Mouse (Mus musculus) olfactory bulb, adult 2 months (tissue): ENCODE results near the gene Bcl3. TPM values are rescaled to one million over a fixed set of nuclear protein-coding genes. Genes with fewer than 3 reads are reported as not detected.

ENCODE experiments used
- H3K27ac ChIP-seq: fragments of 200-500 bp; 2 replicates; pipeline ENCODE4 v1.5.1; 2012; ENCODE audit warnings: low read depth, low read length; ENCODE audit not compliant: insufficient read depth
- H3K4me1 ChIP-seq: fragments of 200-500 bp; 2 replicates; pipeline ENCODE4 v1.6.1; 2012; ENCODE audit warnings: low read length; ENCODE audit not compliant: control insufficient read depth, insufficient read depth
- H3K4me3 ChIP-seq: fragments of 200-500 bp; 2 replicates; pipeline ENCODE4 v1.5.1; 2012; ENCODE audit warnings: mild to moderate bottlenecking, low read depth, low read length, moderate library complexity; ENCODE audit not compliant: insufficient read depth
- CTCF ChIP-seq: fragments of 200-500 bp; IDR thresholded peaks from 2 replicates; pipeline ENCODE4 v1.5.1; 2012; ENCODE audit warnings: low read depth, mild to moderate bottlenecking, low read length, moderate library complexity; ENCODE audit not compliant: insufficient read depth
- POLR2A ChIP-seq: fragments of 200-500 bp; IDR thresholded peaks from 2 replicates; pipeline ENCODE4 v1.6.1; 2012; ENCODE audit warnings: mild to moderate bottlenecking, low read depth, low read length, moderate library complexity; ENCODE audit not compliant: insufficient read depth
- WGBS: fragments of 180-500 bp; shearing (Covaris S2); methylation state at CpG from one replicate; pipeline ENCODE4 v1.1.7; 2018; 5-methylcytosine and 5-hydroxymethylcytosine counted together
- polyA plus RNA-seq: library from polyadenylated mRNA; stranded (reverse); fragments of >200 nt; gene quantifications from 2 replicates; pipeline ENCODE4 v1.2.4, GENCODE M21; 2012; ENCODE audit warnings: low replicate concordance; ENCODE audit not compliant: missing spikeins, insufficient read depth, insufficient read length

The Bcl3 gene
- not detected in 2 replicates for polyA plus RNA-seq

DNA sequence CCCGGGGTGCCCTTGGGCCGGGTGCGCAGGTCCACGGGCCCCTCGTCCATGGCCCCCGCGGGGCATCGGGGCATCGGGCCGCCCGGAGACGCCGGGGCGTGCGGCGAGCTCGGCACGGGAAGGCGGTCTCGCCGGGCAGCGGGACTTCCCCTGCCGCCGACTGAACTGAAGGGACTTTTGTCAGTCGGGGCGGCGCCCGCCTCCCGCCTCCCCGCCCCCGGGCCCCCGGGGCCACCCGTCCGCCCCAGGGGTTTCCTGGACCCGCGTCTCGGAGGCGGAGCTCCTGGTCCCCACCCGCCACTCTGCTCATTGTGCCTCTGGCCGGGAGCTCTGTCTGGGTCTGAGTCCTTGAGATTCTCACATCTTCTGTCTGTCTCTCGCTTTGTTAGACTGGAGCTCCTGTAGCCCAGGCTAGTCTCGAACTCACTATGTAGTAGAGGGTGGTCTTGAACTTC, at the start of gene Bcl3:
Gene Bcl3 (minus strand): TSS at position 167 of the 455 bp plus-strand sequence.
- H3K4me3 ChIP-seq: peak within 1 kb of the TSS; percentile 17; the same call in 1 of the 2 replicates
- no peak within 1 kb of the TSS for H3K27ac ChIP-seq
- peaks cover 16% of the 10 kb centered on the region for H3K4me1 ChIP-seq
- TF ChIP-seq POLR2A: no peak
- TF ChIP-seq CTCF: no peak
- 3% methylated on average over 42 of the region's 42 CpGs for WGBS

DNA sequence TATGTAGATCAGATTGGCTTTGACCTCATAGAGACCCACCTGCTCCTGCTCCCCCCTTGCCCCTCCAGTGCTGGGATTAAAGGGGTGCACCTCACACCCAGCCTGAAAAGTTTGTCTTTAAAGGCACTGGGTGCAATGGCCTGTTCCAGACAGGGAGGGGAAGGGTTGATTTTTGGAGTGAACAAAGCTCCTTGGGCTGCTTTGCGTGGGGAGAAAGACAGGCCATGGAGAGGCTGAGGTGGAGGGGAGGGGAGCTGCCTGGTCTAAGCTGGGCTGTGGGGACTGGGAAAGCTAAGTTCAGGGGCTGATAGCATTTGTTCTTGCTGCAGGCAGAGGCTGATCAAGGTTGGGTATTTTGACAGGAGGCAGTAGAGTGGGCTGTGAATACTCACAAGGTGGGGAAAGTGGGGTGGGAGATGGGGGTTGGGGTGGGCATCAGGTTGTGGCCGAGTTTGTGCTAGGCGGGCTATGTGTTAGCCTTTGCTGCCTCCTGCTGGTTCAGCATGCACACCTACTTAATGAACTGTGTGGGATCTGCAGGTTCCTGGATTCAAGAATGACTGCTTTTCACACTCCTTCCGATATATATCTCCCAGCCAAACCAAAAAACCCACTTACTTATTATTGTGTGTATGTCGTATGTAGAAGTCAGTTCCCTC, 49.5 kb upstream of the Bcl3 start:
- Histone ChIP-seq H3K27ac (no peak overlapping the region), H3K4me3 (no peak overlapping the region), H3K4me1 (no peaks in the 10 kb centered on the region)
- no peak for TF ChIP-seq POLR2A
- TF ChIP-seq CTCF: no peak
- 52% methylated on average over 5 of the region's 5 CpGs for WGBS

- TF ChIP-seq POLR2A (no peak), CTCF (no peak)
- no peaks in the 10 kb centered on the region for H3K4me1 ChIP-seq
These were observed 48.6 kb upstream of the Bcl3 start for GRCm38 (mm10) chr7:19871137-19871621.

GRCm38 (mm10) chr7:19867751-19868399, 45.3 kb upstream of the Bcl3 start:
- H3K4me1 ChIP-seq: peaks cover 8% of the 10 kb centered on the region
- no peak overlapping the region for H3K27ac ChIP-seq
- H3K4me3 ChIP-seq: no peak overlapping the region
- TF ChIP-seq CTCF (no peak), POLR2A (no peak)
- 87% methylated on average over 16 of the region's 16 CpGs for WGBS

More at GRCm38 (mm10) chr7:19871137-19871621, 48.6 kb upstream of the Bcl3 start:
- 69% methylated on average over 10 of the region's 10 CpGs for WGBS
- H3K4me3 ChIP-seq: no peak overlapping the region
- H3K27ac ChIP-seq: no peak overlapping the region

- Histone ChIP-seq H3K27ac (no peak overlapping the region), H3K4me3 (no peak overlapping the region), H3K4me1 (peaks cover 8% of the 10 kb centered on the region)
- 95% methylated on average over 6 of the region's 6 CpGs for WGBS
- no peak for TF ChIP-seq CTCF
- no peak for TF ChIP-seq POLR2A
These were observed 43.9 kb upstream of the Bcl3 start for GRCm38 (mm10) chr7:19866490-19866889.

DNA sequence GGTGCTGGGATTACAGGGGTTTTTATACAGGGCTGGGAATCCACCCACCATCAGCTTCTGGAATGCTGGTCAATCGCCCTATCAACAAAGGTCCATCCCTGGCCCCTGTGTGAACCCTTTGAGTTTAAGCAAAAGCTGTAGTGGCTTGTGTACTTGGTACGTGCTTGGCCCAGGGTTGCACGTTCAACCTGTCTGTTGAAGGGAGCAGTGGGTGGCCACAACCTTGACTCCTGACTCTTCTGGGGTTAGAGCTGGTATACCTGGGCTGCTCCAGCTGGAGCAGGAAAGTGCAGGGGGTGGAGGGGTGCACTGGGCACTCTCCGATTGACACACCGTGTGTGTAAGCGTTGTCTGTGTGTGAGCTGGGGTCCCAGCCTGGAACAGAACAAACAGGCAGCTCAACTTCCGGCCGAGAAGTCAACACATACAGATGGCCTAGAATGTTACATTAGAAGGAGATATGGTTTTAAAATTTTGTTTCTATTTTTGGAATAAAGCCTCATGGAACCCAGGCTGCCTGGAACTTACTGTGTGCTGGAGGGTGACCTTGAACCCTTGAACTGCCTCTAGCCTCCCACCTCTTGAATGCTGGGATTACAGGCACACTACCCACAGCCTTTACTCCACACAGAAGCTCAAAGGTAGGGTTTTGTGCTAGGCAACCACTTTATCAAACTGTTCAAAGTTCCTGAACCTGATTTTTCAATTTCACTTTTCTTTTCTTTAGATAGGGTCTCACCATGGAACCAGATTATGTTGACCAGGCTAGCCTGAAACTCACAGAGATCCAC, 42.9 kb upstream of the Bcl3 start:
- Histone ChIP-seq H3K4me3 (no peak overlapping the region), H3K4me1 (peaks cover 8% of the 10 kb centered on the region), H3K27ac (no peak overlapping the region)
- 86% methylated on average over 8 of the region's 8 CpGs for WGBS
- TF ChIP-seq CTCF (no peak), POLR2A (no peak)

- TF ChIP-seq CTCF (no peak), POLR2A (no peak)
- no peak overlapping the region for H3K27ac ChIP-seq
- no peak overlapping the region for H3K4me3 ChIP-seq
- WGBS: 38% methylated on average over 2 of the region's 2 CpGs
- H3K4me1 ChIP-seq: peaks cover 8% of the 10 kb centered on the region
These were observed 41.7 kb upstream of the Bcl3 start for GRCm38 (mm10) chr7:19864241-19864640.

- H3K27ac ChIP-seq: no peak within 1 kb of the TSS
- H3K4me3 ChIP-seq: no peak within 1 kb of the TSS
- WGBS: 79% methylated on average over 9 of the region's 9 CpGs
- TF ChIP-seq POLR2A: no peak
- TF ChIP-seq CTCF: no peak
- peaks cover 8% of the 10 kb centered on the region for H3K4me1 ChIP-seq
These were observed 38.6 kb upstream of the Bcl3 start, which contains the start of gene Ceacam16 for GRCm38 (mm10) chr7:19861199-19861598. Gene Ceacam16, minus strand, starts transcription at chr7:19861299.
